Mouse (Mus musculus) cerebellum, adult 2 months (tissue): ENCODE data around the gene Shank3.

Source experiments
- CTCF ChIP-seq: fragments of 200-500 bp; IDR thresholded peaks from 2 replicates; pipeline ENCODE4 v1.5.1; 2011; ENCODE audit warnings: low read depth, mild to moderate bottlenecking, control low read depth, low read length, moderate library complexity, borderline replicate concordance; ENCODE audit not compliant: insufficient read depth
- POLR2A ChIP-seq: fragments of 200-500 bp; IDR thresholded peaks from 2 replicates; pipeline ENCODE4 v1.6.1; 2011; ENCODE audit warnings: low read length, control low read depth, borderline replicate concordance; ENCODE audit not compliant: insufficient read depth

DNA sequence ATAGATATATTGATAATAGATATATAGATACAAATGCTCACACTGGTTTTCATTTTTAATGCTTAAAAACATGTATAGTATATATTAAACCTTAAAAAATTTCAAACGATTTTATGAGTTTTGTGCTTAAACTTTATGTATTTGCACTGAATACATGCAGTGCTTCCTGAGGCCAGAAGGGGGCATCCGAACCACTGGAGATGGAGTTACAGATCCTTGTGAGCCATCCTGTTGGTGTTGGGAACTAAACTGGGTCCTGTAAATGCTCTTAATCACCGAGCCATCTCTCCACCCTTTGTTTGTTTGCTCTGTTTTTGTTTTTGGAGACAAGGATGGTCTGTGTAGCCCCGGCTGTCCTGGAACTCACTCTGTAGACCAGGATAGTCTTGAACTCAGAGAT is 4.5 kb upstream of the Shank3 start:
- TF ChIP-seq CTCF, result peak; percentile 55; the same call in 1 of the 2 replicates
- TF ChIP-seq POLR2A, result no peak
